Mouse (Mus musculus) urinary bladder, postnatal 4 days (tissue): ENCODE results near the gene Il1rap.

Experiments used
- DNase-seq, 2 experiments: peaks; one replicate each; pipeline ENCODE4 v3.0.0; 2021 to 2022; ENCODE audit warnings: low spot score in 2 of 2

Gene Il1rap

DNA sequence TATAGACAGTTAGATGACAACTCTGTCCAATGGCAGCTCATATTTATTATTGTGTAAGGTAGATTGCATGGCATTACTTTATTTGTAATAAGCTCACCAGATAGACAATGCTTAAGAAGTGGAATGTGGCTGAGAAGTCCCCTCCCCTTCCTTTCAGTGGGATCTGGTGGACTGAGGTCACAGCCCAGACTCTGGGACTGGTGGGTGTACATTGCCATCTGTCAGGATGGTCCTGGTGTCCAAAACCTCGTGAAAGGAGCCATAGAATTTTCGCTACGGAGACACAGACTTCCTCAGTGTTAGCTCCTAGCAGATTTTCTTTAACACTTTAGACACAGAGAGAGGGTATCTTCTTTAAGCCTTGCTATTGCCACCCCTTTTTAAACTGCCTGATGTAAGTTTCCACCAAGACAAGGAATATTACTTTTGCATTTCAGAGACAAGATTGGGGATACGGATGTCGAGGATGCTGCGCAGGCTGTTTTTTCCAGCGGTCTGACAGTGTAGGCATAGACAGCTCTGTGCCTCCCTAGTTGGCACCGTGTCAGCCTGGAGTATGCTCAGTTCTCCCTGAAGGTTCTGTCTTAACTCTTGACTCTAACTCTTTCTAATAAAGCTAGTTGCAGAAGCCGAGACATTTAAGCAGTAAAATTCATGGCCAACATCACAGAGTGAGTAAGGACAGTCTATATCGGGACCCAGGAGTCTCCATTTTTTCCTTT is 31.2 kb downstream of the Il1rap start:
- DNase-seq: no peak

- no peak for DNase-seq
Observed at GRCm38 (mm10) chr16:26623141-26623540, 41.6 kb downstream of the Il1rap start.

GRCm38 (mm10) chr16:26626065-26626464 is 44.6 kb downstream of the Il1rap start:
- DNase-seq: no peak

- no peak for DNase-seq
Observed at GRCm38 (mm10) chr16:26634800-26635199, 53.3 kb downstream of the Il1rap start.

DNA sequence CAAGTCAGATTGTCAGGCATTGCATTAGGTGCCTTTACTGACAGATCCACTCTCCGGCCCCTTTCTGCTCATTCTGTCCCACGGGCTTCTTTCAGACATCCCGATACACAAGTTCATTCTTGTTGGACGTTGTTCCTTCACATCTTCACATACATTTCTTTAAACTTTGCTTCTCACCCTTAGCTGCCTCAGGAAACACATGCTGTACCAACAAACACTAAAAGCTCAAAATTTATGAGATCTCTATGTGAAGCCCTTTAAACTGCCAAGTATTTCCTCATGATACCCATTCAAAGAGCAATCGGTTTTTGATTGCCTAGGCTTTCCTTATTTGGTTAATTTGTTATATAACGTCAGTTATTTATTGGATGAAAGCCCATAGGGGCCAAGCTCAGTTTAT is 61.6 kb downstream of the Il1rap start:
- no peak for DNase-seq

GRCm38 (mm10) chr16:26646066-26646465 is 64.6 kb downstream of the Il1rap start:
- no peak for DNase-seq

GRCm38 (mm10) chr16:26647036-26647435 is 65.5 kb downstream of the Il1rap start:
- DNase-seq: no peak

DNA sequence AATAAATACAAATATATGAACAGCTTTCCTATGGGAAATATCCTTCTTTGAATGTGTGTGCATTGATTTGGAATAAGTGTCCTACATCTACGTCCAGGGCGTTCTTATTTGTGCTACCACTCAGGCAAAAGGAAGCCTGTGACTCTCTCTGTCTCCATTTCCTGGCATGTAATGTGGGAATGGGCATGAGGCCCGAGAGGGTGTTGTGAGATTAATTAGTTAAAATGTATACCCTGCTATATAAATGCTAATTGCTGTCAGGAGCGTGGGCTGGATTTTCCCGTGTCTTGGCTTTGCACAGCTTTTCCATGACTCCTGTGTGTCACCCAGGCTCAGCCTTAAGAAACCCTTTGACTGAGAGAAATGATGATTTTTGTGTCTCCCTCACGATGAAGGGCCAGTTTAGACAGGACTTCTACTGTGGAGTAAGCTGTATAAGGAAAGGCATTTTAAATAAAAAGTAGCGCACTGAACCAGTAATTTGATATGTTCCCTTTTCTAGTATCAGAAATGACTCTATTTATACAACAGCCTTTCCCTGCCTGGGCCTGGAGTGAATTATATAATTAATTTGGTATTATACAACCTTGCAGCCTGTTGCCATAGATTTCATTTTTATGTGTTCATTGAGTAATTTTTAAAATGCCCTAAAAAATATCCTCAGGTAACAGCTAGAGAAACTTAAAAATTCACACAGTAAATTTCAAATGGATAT is 81.4 kb downstream of the Il1rap start:
- no peak for DNase-seq

- no peak for DNase-seq
Observed at GRCm38 (mm10) chr16:26666401-26666800, 84.9 kb downstream of the Il1rap start.

DNA sequence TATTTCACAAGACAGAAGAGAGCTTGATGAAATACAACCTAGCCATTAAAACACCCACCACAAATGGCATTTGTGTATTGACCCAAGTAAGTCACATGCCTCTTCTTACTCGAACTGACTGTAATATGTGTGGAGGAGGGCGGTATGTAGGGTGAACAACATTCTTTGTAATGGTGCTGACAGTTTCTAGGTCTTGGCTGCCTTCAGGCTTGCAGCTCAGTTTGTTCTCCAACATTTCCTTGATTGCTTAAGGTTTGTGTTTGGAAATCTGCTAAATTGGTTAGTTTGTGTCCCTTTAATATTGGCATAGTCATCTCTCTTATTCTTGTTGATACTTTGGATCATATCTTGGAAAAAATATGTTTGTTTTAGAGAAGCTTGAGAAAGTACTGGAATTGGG is 87.6 kb downstream of the Il1rap start:
- no peak for DNase-seq

DNA sequence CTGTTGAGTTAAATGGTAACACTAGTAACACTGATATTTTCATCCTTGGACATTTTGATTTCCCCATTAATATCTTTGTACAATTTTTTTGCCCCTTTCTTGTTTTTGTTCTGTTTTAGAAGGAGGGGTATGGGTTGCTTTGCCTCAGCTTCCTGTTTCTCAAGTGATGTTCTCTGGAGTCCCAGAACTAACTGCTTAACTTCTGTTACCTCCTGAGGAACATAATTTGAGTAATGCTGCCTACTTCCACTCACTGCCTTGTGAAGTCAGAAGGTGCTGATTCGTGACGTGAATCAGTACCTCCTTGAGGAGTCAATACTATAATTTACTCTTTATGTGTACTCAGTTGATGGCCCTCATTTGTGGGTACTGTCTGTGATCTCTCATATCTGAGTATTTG is 98.9 kb downstream of the Il1rap start:
- no peak for DNase-seq

GRCm38 (mm10) chr16:26689771-26690170 is 108.3 kb downstream of the Il1rap start:
- no peak for DNase-seq

DNA sequence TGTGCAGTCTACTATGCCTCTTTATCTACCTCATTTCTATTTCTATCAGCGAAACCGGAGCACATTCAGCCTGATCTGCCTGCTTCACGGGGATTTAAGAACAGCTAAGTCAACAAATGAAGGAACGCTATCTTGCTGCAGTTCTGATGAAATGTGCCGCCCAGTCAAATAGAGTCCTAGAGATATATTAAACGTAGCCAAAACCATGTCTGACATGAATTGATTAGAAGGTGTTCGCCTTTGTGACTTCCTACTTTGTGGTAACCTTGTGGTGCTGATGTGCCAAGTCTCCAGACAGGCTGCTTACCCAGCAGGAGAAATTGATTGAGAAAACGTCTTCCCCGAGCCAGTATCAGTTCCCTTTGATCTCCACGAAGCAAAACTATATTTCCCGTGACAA is 109.8 kb downstream of the Il1rap start:
- DNase-seq: no peak

DNA sequence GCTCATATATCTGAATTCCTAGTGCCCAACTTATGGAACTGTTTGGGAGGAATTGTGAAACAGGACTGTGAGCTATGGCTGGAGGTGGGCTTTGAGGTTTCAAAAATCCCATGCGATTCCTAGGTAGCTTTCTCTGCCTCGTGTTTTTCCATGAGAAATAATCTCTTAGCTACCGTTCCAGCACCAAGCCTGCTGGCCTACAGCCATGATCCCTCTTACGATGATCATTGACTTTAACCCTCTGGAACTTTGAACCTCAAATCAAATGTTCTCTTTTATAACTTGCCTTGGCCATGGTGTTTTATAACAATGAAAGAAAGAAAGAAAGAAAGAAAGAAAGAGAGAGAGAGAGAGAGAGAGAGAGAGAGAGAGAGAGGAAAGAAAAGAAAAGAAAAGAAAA is 116.6 kb downstream of the Il1rap start:
- DNase-seq: no peak

DNA sequence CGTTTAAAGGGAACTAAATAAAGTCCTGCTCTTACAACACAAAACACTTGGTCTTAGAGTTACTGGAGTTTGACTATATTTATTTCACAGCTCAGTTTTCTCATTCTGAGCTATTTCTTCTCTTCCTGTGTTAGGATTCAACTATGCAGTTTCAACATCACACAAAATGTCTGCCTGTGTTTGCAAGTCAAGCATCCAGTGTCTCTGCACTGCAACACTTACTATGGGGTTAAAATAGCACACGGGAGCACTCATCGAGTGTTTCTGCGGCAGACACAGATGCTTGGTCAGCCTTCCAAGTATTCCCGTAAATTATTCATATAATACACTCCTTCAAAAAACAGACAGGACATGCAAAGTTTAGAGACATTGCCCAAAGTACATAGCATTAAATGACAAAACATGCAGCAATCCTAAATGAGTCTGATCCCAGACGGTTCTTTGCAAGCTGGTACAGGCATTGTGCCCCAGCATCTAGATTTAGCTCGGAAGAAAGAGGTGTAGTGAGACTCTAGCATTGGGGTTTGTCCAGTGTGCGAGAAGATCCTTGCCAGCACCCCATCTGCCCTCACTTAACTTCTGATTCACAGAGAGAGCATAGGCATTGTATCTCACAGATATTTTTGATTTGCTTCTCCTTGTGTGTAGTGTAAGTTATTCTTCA is 119.1 kb downstream of the Il1rap start:
- DNase-seq: no peak

- DNase-seq: no peak
Observed at GRCm38 (mm10) chr16:26705658-26706371, 124.3 kb downstream of the Il1rap start.

- no peak for DNase-seq
Observed at GRCm38 (mm10) chr16:26706503-26706902, 125.0 kb downstream of the Il1rap start.

DNA sequence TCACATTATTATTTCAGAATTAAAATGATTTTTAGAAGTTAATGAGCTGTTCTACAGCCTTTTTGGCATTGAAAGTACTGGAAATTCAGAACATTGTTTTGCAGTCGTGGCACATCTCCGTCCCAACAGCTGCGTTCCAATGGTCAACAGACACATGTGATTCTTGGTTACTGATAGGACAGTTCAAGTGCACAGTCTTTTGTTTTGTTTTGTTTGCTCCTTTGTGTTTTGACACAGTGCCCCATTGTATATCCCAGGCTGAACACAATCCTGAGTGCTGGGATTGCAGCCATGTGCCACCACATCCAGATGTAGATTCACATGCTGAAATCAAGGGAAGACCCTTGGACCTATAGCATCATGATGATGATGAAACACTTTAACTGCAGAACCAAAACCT is 129.4 kb downstream of the Il1rap start:
- no peak for DNase-seq

- DNase-seq: no peak
Observed at GRCm38 (mm10) chr16:26713538-26714316, 132.2 kb downstream of the Il1rap start.

DNA sequence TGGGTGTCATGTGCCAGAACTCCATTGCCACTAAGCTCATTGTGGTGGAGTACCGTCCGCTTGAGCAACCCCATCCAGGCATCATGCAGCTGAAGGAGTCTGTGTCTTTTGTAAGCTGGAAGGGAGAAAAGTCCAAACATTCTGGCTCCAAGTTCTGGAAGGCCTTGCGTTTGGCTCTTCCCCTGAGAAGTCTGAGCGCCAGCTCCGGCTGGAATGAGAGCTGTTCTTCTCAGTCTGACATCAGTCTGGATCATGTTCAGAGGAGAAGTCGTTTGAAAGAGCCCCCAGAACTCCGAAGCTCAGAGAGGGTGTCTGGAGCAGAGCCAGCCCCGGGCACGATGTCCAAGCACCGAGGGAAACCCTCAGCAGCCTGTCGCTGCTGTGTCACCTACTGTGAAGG is 141.0 kb downstream of the Il1rap start:
- DNase-seq: no peak

DNA sequence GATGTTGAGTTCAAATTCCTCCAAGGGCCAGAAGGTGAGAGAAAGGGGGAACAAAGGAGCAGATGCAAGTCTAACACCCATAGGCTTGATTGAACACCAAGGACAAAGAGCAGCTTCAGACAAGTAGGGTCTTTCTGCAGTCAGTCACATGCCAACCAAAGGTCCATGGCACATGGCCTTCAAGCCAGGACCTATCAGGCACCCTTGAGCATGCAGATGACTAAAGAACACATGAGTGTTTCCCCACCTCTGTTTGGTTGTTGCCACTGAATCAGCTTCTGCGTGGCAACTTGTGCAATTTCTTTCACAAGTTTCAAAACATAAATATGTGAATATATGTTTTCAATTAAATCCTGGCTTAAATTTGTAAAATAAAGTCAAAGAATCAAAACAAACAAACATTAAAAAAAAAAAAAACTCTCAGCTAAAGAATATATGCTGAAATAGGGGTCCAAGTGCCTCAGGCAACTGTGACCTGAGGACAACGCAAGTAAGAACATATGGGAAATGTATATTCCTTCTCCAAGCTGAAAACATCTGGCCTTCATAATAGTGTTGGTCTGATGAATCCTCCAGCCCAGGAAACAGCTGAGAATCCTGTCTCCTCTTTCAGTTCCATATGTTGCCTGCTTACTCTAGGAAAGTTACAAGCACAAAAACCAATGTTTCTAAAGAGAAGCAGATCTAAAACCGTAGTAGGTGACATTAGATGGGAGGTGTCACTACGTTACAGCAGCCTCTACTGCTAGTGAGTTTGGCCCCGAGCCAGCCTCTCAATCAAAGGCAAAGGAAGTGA is 142.6 kb downstream of the Il1rap start:
- DNase-seq: no peak
